Mouse (Mus musculus) hindbrain, postnatal 0 days (tissue): ENCODE measurements at regions not wholly inside any gene's neighbourhood (a gene's known extent, or its start where the extent isn't known, plus 50 kb on each side); places are given as distances from the start of the nearest gene placed in this dataset.

ENCODE experiments used
- ATAC-seq: fragments of 200-750 bp; cut with Nextera tagmentation; 2 replicates; pipeline ENCODE4 v1.8.0; 2017; ENCODE audit warnings: mild to moderate bottlenecking, moderate TSS enrichment, moderate library complexity
- DNase-seq: peaks from one replicate; pipeline ENCODE4 v3.0.0-alpha.2; 2015; ENCODE audit warnings: low spot score
- H3K27ac ChIP-seq: fragments of 300-500 bp; sonication (generic); 2 replicates; pipeline ENCODE4 v1.5.1; 2014; ENCODE audit warnings: mild to moderate bottlenecking
- H3K27me3 ChIP-seq: fragments of 300-500 bp; sonication (generic); 2 replicates; pipeline ENCODE4 v1.6.1; 2014; ENCODE audit warnings: low read length, mixed read lengths; ENCODE audit not compliant: insufficient read depth
- H3K36me3 ChIP-seq: fragments of 300-500 bp; sonication (generic); 2 replicates; pipeline ENCODE4 v1.6.1; 2014; ENCODE audit warnings: low read length, mixed read lengths; ENCODE audit not compliant: insufficient read depth
- H3K4me1 ChIP-seq: fragments of 300-500 bp; sonication (generic); 2 replicates; pipeline ENCODE4 v1.6.1; 2014; ENCODE audit warnings: antibody characterized with exemption, low read length, mixed read lengths; ENCODE audit not compliant: insufficient read depth
- H3K4me2 ChIP-seq: fragments of 300-500 bp; sonication (generic); 2 replicates; pipeline ENCODE4 v1.6.1; 2014; ENCODE audit warnings: low read depth, mild to moderate bottlenecking, low read length, moderate library complexity, mixed read lengths
- H3K4me3 ChIP-seq: fragments of 300-500 bp; sonication (generic); 2 replicates; pipeline ENCODE4 v1.5.1; 2014; ENCODE audit warnings: low read length
- H3K9ac ChIP-seq: fragments of 300-500 bp; sonication (generic); replicated peaks from 2 replicates; pipeline ENCODE4 v1.6.1; 2014; ENCODE audit warnings: mild to moderate bottlenecking, low read length, moderate library complexity, mixed read lengths
- H3K9me3 ChIP-seq: fragments of 300-500 bp; sonication (generic); 2 replicates; pipeline ENCODE4 v1.6.1; 2016; ENCODE audit warnings: low read length, mixed read lengths
- CTCF ChIP-seq: IDR thresholded peaks from 2 replicates; pipeline ENCODE4 v1.5.1; 2016; ENCODE audit warnings: antibody characterized with exemption, control low read depth, low read depth
- whole genome bisulfite sequencing: fragments of 180-500 bp; shearing (Covaris S2); extraction: QIAGEN DNeasy Blood & Tissue Kit; methylation state at CpG from one replicate; pipeline ENCODE4 v1.1.7; 2014; 5-methylcytosine and 5-hydroxymethylcytosine counted together

DNA sequence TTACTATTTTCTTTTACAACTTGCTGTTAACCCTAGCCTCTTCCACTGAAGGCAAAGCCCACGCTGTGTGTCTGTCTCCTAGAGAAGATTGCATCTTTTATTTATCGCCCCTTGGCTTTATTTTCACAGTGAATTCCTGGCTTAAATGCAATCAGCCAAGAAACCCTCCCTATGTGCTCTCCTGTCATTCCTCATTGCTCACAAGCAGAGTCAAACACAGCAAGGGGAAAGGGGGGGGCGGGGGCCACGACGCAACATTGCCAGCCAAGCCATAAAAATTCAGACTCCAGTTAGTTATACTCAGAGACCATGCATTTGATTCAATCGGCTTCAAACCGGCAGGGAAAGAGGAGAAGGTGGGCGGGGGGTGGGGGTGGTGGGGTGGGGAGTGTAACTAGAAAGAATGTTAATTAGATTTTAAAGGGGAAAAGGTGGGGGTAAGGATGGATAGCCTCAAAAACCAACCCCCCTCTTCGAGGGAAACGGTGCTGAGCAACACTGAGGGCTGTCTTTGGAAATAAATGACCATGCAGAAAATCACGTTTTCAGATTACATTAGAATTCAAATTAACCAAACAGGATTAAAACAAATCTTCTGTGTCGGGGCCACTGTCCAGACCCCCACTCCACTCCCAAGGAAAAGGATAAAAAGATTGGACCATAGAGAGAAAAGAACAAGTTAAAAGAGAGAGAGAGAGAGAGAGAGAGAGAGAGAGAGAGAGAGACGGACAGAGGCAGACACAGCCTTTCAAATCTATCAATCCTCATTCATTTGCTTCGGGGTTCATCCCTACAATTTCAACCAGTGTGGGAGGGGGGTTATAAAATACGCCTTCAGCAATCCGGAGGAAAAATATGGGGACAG lies 156.6 kb upstream of the Smim15 start:
- DNase-seq (peak; percentile 20), ATAC-seq (no peak)
- Histone ChIP-seq H3K27ac (peak overlapping the region; percentile 93), H3K9ac (peak overlapping the region; percentile 86), H3K9me3 (no peaks in the 10 kb centered on the region), H3K27me3 (no peaks in the 10 kb centered on the region), H3K36me3 (no peaks in the 10 kb centered on the region), H3K4me3 (peak overlapping the region; percentile 68), H3K4me1 (peaks cover 15% of the 10 kb centered on the region; the same call in 1 of the 2 replicates), H3K4me2 (peak overlapping the region; percentile 72)
- under 1% methylated on average over 16 of the region's 16 CpGs for WGBS
- no peak for TF ChIP-seq CTCF

DNA sequence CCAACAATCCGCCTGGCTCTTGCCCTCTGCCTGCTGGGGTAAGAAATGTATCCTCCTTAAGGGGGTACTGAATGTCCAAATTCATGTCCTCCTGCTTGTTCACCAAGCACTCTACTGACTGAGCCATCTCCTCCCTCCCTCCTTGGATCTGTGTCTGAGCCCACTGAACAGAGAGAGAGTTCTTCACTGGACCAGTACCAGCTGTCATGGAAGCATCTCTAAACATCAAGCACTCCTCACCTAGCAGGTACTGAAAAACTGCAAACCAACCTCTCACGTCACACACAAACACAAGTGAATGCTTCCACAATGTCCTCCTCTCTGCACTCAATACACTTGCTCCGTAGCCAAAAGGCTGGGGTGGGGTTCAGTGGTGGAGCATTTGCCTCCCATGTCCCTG lies 159.4 kb upstream of the Smim15 start:
- WGBS: 73% methylated on average over 3 of the region's 3 CpGs
- Histone ChIP-seq H3K4me2 (no peak overlapping the region), H3K4me1 (peaks cover 15% of the 10 kb centered on the region; the same call in 1 of the 2 replicates), H3K27ac (no peak overlapping the region), H3K4me3 (no peak overlapping the region), H3K27me3 (no peaks in the 10 kb centered on the region), H3K36me3 (no peaks in the 10 kb centered on the region), H3K9me3 (no peaks in the 10 kb centered on the region), H3K9ac (no peak overlapping the region)
- no peak for TF ChIP-seq CTCF
- ATAC-seq: no peak
- no peak for DNase-seq

GRCm38 (mm10) chr13:107882337-107882736 lies 161.9 kb upstream of the Smim15 start:
- TF ChIP-seq CTCF: no peak
- ATAC-seq: no peak
- H3K4me1 ChIP-seq: peaks cover 14% of the 10 kb centered on the region; the same call in 1 of the 2 replicates

DNA sequence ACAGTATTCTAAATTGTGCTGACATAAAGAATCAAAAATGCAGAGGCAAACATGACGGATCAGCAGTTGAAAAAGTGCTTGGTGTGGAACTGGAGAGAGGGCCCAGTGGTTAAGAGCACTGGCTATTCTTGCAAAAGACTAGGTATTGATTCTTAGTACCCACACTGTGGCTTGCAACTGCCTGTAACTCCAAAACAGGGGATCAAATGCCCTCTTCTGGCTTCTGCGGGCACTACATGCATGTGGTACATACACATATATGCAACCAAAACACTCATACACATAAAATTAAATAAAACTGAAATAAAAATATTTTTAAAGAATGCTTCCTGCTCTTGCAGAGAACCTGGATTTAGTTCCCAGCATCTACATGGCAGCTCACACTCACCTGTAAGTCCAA lies 163.7 kb upstream of the Smim15 start:
- WGBS: 97% methylated on average over 2 of the region's 2 CpGs
- Histone ChIP-seq H3K27ac (no peak overlapping the region), H3K9ac (no peak overlapping the region), H3K27me3 (no peaks in the 10 kb centered on the region), H3K4me2 (no peak overlapping the region), H3K9me3 (no peaks in the 10 kb centered on the region), H3K4me1 (peaks cover 6% of the 10 kb centered on the region; the same call in 1 of the 2 replicates), H3K4me3 (no peak overlapping the region), H3K36me3 (no peaks in the 10 kb centered on the region)
- peak; percentile 37; the same call in 1 of the 2 replicates for TF ChIP-seq CTCF
- no peak for ATAC-seq
- DNase-seq: no peak

More at GRCm38 (mm10) chr13:107882337-107882736, 161.9 kb upstream of the Smim15 start:
- no peak overlapping the region for H3K4me2 ChIP-seq
- 77% methylated on average over 5 of the region's 5 CpGs for WGBS
- H3K9me3 ChIP-seq: no peaks in the 10 kb centered on the region
- H3K4me3 ChIP-seq: no peak overlapping the region
- H3K36me3 ChIP-seq: no peaks in the 10 kb centered on the region
- H3K9ac ChIP-seq: no peak overlapping the region
- DNase-seq: no peak
- H3K27me3 ChIP-seq: no peaks in the 10 kb centered on the region
- H3K27ac ChIP-seq: no peak overlapping the region

DNA sequence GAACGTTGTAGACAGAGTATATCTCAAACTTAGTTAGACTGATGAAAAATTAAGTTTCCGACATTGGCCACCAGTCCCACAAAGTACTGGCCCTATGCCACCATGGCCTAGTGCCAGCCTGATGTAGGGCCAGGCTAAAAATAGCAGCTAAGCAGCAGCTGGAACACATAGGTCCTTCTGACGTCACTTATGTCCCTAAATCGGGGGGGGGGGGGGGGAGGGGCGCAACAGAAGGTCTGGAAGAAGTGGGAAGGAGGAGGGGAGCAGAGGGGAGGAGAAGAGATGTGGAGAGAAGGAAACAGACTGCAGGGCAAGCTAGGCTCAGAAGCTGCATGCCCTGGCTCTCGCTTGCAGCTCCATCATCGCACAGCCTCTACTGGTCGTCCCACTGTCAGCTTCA lies 164.7 kb upstream of the Smim15 start:
- H3K9ac ChIP-seq: no peak overlapping the region
- no peaks in the 10 kb centered on the region for H3K36me3 ChIP-seq
- no peak overlapping the region for H3K4me3 ChIP-seq
- no peak for TF ChIP-seq CTCF
- H3K4me1 ChIP-seq: peaks cover 6% of the 10 kb centered on the region; the same call in 1 of the 2 replicates
- ATAC-seq (0 out of 2 replicates have a peak, but pooled peaks have one; percentile 38), DNase-seq (peak; percentile 59)
- no peaks in the 10 kb centered on the region for H3K27me3 ChIP-seq
- H3K9me3 ChIP-seq: no peaks in the 10 kb centered on the region
- WGBS: 54% methylated on average over 7 of the region's 8 CpGs
- no peak overlapping the region for H3K4me2 ChIP-seq
- no peak overlapping the region for H3K27ac ChIP-seq

- H3K4me1 ChIP-seq: 0 out of 2 replicates have a peak, but pooled peaks cover 1% of the 10 kb centered on the region
- H3K4me2 ChIP-seq: no peak overlapping the region
- 94% methylated on average over 3 of the region's 3 CpGs for WGBS
- H3K27ac ChIP-seq: no peak overlapping the region
- H3K9me3 ChIP-seq: no peaks in the 10 kb centered on the region
- DNase-seq (no peak), ATAC-seq (no peak)
- H3K27me3 ChIP-seq: no peaks in the 10 kb centered on the region
- no peak for TF ChIP-seq CTCF
- no peaks in the 10 kb centered on the region for H3K36me3 ChIP-seq
- H3K9ac ChIP-seq: no peak overlapping the region
- H3K4me3 ChIP-seq: no peak overlapping the region
Observed at GRCm38 (mm10) chr13:107878980-107879379, 165.3 kb upstream of the Smim15 start.

DNA sequence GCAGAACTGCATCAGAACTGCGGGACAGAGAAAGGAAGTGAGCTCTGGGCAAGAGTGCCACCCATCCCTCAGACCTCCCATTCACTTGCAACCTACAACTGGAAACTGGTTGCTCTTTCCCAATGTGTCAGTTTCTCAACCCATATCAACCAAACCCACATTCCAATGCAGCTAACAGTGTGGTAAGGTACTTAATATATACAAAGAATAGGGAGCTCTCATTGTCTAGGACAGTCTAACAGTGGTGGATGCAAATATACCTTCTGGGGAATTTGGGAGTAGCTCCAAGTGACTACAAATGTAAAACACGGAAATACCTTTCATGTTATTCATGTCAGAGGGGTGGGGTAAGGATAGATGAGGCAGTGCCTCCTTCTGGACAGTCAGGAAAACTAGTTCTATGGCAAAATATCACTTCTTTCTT lies 171.0 kb upstream of the Smim15 start:
- no peak for DNase-seq
- Histone ChIP-seq H3K27ac (no peak overlapping the region), H3K4me3 (no peak overlapping the region), H3K9ac (no peak overlapping the region), H3K36me3 (no peaks in the 10 kb centered on the region), H3K27me3 (no peaks in the 10 kb centered on the region), H3K4me2 (no peak overlapping the region), H3K4me1 (no peaks in the 10 kb centered on the region), H3K9me3 (no peaks in the 10 kb centered on the region)
- no peak for ATAC-seq
- TF ChIP-seq CTCF: 0 out of 2 replicates have a peak, but pooled peaks have one; percentile 20
- WGBS: 58% methylated on average over 2 of the region's 2 CpGs
